ENCODE assay signal across 8 mouse cellular contexts in the genomic region with DNA sequence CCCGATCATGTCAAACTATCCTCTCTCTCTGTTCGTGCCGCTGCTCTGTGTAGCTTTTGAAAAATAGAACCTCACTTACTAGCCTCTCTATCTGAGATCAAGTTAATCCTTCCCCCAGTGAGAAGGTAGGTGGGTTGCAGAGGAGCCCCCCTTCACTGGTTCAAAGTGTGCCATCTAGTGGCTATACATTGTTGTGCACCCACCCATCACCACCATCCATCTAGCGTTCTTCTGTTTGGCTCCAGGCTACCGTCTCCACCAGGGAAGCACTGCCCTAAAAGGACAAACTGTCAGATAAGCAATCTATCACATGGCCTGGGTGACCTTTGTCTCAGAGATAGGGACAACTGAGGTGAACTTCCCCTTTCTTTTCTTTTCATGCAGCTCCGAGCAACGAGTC.
DNase-seq lines count a peak whose midpoint lies in the region; ATAC-seq lines count a peak whose summit lies in the region.
"Had no signal": no experiment of that assay in that cellular context is flagged by ENCODE, and none has a peak within 500 bp of the region (broad histone marks: within the 10 kb centered on the region; RNA-seq: fewer than 3 reads in every experiment).

No protein-coding gene starts in this region.

- no peaks in the 10 kb centered on the region for H3K9me3 ChIP-seq in midbrain, embryonic 11.5 days (ENCODE audit: control insufficient read depth, low read length)
- H3K9me3 ChIP-seq in midbrain, embryonic 15.5 days, result no peaks in the 10 kb centered on the region
- H3K9me3 ChIP-seq in lung, embryonic 16.5 days (ENCODE audit: control insufficient read depth, low read length), result no peaks in the 10 kb centered on the region
- H3K9me3 ChIP-seq: neural tube, embryonic 12.5 days had no signal

- no peaks in the 10 kb centered on the region for H3K36me3 ChIP-seq in midbrain, embryonic 11.5 days (ENCODE audit: control insufficient read depth, insufficient read depth, low read length)
- H3K36me3 ChIP-seq in midbrain, embryonic 15.5 days (replicated peaks), result 0 out of 2 replicates have a peak, but pooled peaks cover 4% of the 10 kb centered on the region
- H3K36me3 ChIP-seq in lung, embryonic 16.5 days (ENCODE audit: control insufficient read depth, insufficient read depth, low read length), result no peaks in the 10 kb centered on the region

- intact Hi-C loops in heart, postnatal 36 days (cut with DNase I), result loop anchor here (1.0 to 5.0 kb wide), 2 partner anchors 259 to 272 kb away; no protein-coding TSS in a partner anchor

- DNase-seq in midbrain, embryonic 11.5 days (ENCODE audit: low spot score, missing footprints), result peak; percentile 90
- peak; percentile 61 for DNase-seq in adrenal gland, postnatal 14 days
- peak; percentile 71 for DNase-seq in embryo, embryonic 10 days (ENCODE audit: low spot score)
- peak; percentile 24 to 43 for DNase-seq in heart, postnatal 36 days
- peak; percentile 46 for DNase-seq in thymus, postnatal 0 days (ENCODE audit: low spot score)

- no peaks in the 10 kb centered on the region for H3K27me3 ChIP-seq in midbrain, embryonic 11.5 days (ENCODE audit: control insufficient read depth, insufficient read depth, low read length)
- no peaks in the 10 kb centered on the region for H3K27me3 ChIP-seq in midbrain, embryonic 15.5 days (replicated peaks)
- H3K27me3 ChIP-seq in lung, embryonic 16.5 days (ENCODE audit: control insufficient read depth, insufficient read depth, low read depth, low read length), result no peaks in the 10 kb centered on the region
- H3K27me3 ChIP-seq: neural tube, embryonic 12.5 days had no signal

- no peaks in the 10 kb centered on the region for H3K4me1 ChIP-seq in midbrain, embryonic 11.5 days (ENCODE audit: control insufficient read depth, insufficient read depth, low read length)
- H3K4me1 ChIP-seq in midbrain, embryonic 15.5 days, result no peaks in the 10 kb centered on the region
- H3K4me1 ChIP-seq in lung, embryonic 16.5 days (replicated peaks; ENCODE audit: control insufficient read depth, insufficient read depth, low read length), result no peaks in the 10 kb centered on the region
- H3K4me1 ChIP-seq: neural tube, embryonic 12.5 days had no signal

- no peak overlapping the region for H3K27ac ChIP-seq in midbrain, embryonic 11.5 days (ENCODE audit: low read depth, low read length)
- H3K27ac ChIP-seq in midbrain, embryonic 15.5 days, result no peak overlapping the region
- no peak overlapping the region for H3K27ac ChIP-seq in lung, embryonic 16.5 days (ENCODE audit: low read length)
- H3K27ac ChIP-seq: neural tube, embryonic 12.5 days had no signal

- H3K4me3 ChIP-seq in midbrain, embryonic 11.5 days (ENCODE audit: low read depth, low read length), result no peak overlapping the region
- H3K4me3 ChIP-seq in midbrain, embryonic 15.5 days, result no peak overlapping the region
- no peak overlapping the region for H3K4me3 ChIP-seq in lung, embryonic 16.5 days (ENCODE audit: low read length)
- H3K4me3 ChIP-seq: neural tube, embryonic 12.5 days had no signal

- no peak overlapping the region for H3K9ac ChIP-seq in midbrain, embryonic 11.5 days (ENCODE audit: low read length)
- H3K9ac ChIP-seq in midbrain, embryonic 15.5 days, result no peak overlapping the region
- H3K9ac ChIP-seq in lung, embryonic 16.5 days (ENCODE audit: low read length), result no peak overlapping the region
- H3K9ac ChIP-seq: neural tube, embryonic 12.5 days had no signal

- WGBS in midbrain, embryonic 11.5 days, result 52% methylated on average over 7 of the region's 7 CpGs
- 55% methylated on average over 7 of the region's 7 CpGs for WGBS in midbrain, embryonic 15.5 days
- WGBS in lung, embryonic 16.5 days, result 43% methylated on average over 7 of the region's 7 CpGs

- no peak for ATAC-seq in midbrain, embryonic 11.5 days (ENCODE audit: low FRiP score)
- ATAC-seq in midbrain, embryonic 15.5 days (replicated peaks), result no peak
- ATAC-seq in lung, embryonic 16.5 days (ENCODE audit: low read depth), result peak; percentile 26; the same call in 1 of the 2 replicates

- no peak overlapping the region for H3K4me2 ChIP-seq in midbrain, embryonic 11.5 days
- H3K4me2 ChIP-seq in midbrain, embryonic 15.5 days, result no peak overlapping the region
- no peak overlapping the region for H3K4me2 ChIP-seq in lung, embryonic 16.5 days (ENCODE audit: low read depth, low read length)
- H3K4me2 ChIP-seq: neural tube, embryonic 12.5 days had no signal

Comparison
In these comparisons a context has a peak if more than half of its experiments do, and no peak if none do; other contexts are left out.
1. DNase-seq: peak in every context shown above with its lines; median percentile 90 in midbrain, embryonic 11.5 days; 71 in embryo, embryonic 10 days; 61 in adrenal gland, postnatal 14 days; 46 in thymus, postnatal 0 days; 34 in heart, postnatal 36 days.